Mouse (Mus musculus): ENCODE data around the gene Peli1. TPM values are rescaled to one million over a fixed set of nuclear protein-coding genes. Genes with fewer than 3 reads are reported as not detected.

Peli1 gene
- polyA plus RNA-seq, 1 experiment from 2014 or later = 11.7 TPM

GRCm38 (mm10) chr11:21115804-21116203 lies 24.7 kb downstream of the Peli1 start:
- no peak for ATAC-seq (ENCODE audit: insufficient read depth)
- no peak overlapping the region for H3K9ac ChIP-seq
- no peak overlapping the region for H3K4me2 ChIP-seq
- no peak overlapping the region for H3K4me3 ChIP-seq (replicated peaks)
- 0 out of 2 replicates have a peak, but pooled peaks cover 3% of the 10 kb centered on the region for H3K4me1 ChIP-seq (replicated peaks)
- H3K9me3 ChIP-seq (replicated peaks) = no peaks in the 10 kb centered on the region
- H3K27ac ChIP-seq (replicated peaks) = no peak overlapping the region
- H3K27me3 ChIP-seq = no peaks in the 10 kb centered on the region
- H3K36me3 ChIP-seq (replicated peaks) = no peaks in the 10 kb centered on the region

GRCm38 (mm10) chr11:21116623-21117295 lies 25.7 kb downstream of the Peli1 start:
- Histone ChIP-seq H3K27ac (replicated peaks) (no peak overlapping the region), H3K36me3 (replicated peaks) (no peaks in the 10 kb centered on the region), H3K4me1 (replicated peaks) (peaks cover 7% of the 10 kb centered on the region; the same call in 1 of the 2 replicates), H3K27me3 (no peaks in the 10 kb centered on the region), H3K4me3 (replicated peaks) (no peak overlapping the region), H3K9me3 (replicated peaks) (no peaks in the 10 kb centered on the region), H3K4me2 (no peak overlapping the region), H3K9ac (no peak overlapping the region)
- no peak for ATAC-seq (ENCODE audit: insufficient read depth)
- 73% methylated on average over 3 of the region's 3 CpGs for WGBS (ENCODE audit: insufficient replicate concordance)

- Histone ChIP-seq H3K4me2 (no peak overlapping the region), H3K4me3 (replicated peaks) (no peak overlapping the region), H3K4me1 (replicated peaks) (peaks cover 15% of the 10 kb centered on the region; the same call in 1 of the 2 replicates), H3K9ac (no peak overlapping the region), H3K9me3 (replicated peaks) (no peaks in the 10 kb centered on the region), H3K27me3 (no peaks in the 10 kb centered on the region), H3K36me3 (replicated peaks) (no peaks in the 10 kb centered on the region), H3K27ac (replicated peaks) (no peak overlapping the region)
- WGBS (ENCODE audit: insufficient replicate concordance) = 50% methylated on average over 2 of the region's 2 CpGs
- no peak for ATAC-seq (ENCODE audit: insufficient read depth)
These were observed 30.6 kb downstream of the Peli1 start for GRCm38 (mm10) chr11:21121737-21122136.

GRCm38 (mm10) chr11:21122399-21122798 lies 31.3 kb downstream of the Peli1 start:
- no peak for ATAC-seq (ENCODE audit: insufficient read depth)
- no peak overlapping the region for H3K9ac ChIP-seq
- 21% methylated on average over 2 of the region's 2 CpGs for WGBS (ENCODE audit: insufficient replicate concordance)
- H3K4me2 ChIP-seq = no peak overlapping the region
- no peaks in the 10 kb centered on the region for H3K27me3 ChIP-seq
- H3K9me3 ChIP-seq (replicated peaks) = no peaks in the 10 kb centered on the region
- H3K36me3 ChIP-seq (replicated peaks) = no peaks in the 10 kb centered on the region
- peaks cover 15% of the 10 kb centered on the region; the same call in 1 of the 2 replicates for H3K4me1 ChIP-seq (replicated peaks)
- H3K27ac ChIP-seq (replicated peaks) = no peak overlapping the region
- H3K4me3 ChIP-seq (replicated peaks) = no peak overlapping the region

GRCm38 (mm10) chr11:21131692-21132091 lies 40.6 kb downstream of the Peli1 start:
- Histone ChIP-seq H3K9ac (no peak overlapping the region), H3K4me2 (no peak overlapping the region), H3K4me1 (replicated peaks) (peaks cover 24% of the 10 kb centered on the region), H3K36me3 (replicated peaks) (peaks cover 9% of the 10 kb centered on the region; the same call in 1 of the 2 replicates), H3K4me3 (replicated peaks) (no peak overlapping the region), H3K27me3 (no peaks in the 10 kb centered on the region), H3K27ac (replicated peaks) (no peak overlapping the region), H3K9me3 (replicated peaks) (no peaks in the 10 kb centered on the region)
- 55% methylated on average over 2 of the region's 2 CpGs for WGBS (ENCODE audit: insufficient replicate concordance)
- no peak for ATAC-seq (ENCODE audit: insufficient read depth)

GRCm38 (mm10) chr11:21134875-21135451 lies 43.9 kb downstream of the Peli1 start:
- Histone ChIP-seq H3K27ac (replicated peaks) (no peak overlapping the region), H3K4me3 (replicated peaks) (no peak overlapping the region), H3K9ac (no peak overlapping the region), H3K4me1 (replicated peaks) (peaks cover 19% of the 10 kb centered on the region), H3K9me3 (replicated peaks) (no peaks in the 10 kb centered on the region), H3K27me3 (no peaks in the 10 kb centered on the region), H3K4me2 (no peak overlapping the region; the same call in 1 of the 2 replicates), H3K36me3 (replicated peaks) (peaks cover 23% of the 10 kb centered on the region; the same call in 1 of the 2 replicates)
- ATAC-seq (ENCODE audit: insufficient read depth) = peak; percentile 62
- 38% methylated on average over 2 of the region's 2 CpGs for WGBS (ENCODE audit: insufficient replicate concordance)

- no peak for ATAC-seq (ENCODE audit: insufficient read depth)
- WGBS (ENCODE audit: insufficient replicate concordance) = 94% methylated on average over 1 of the region's 1 CpGs
- H3K36me3 ChIP-seq (replicated peaks) = peaks cover 36% of the 10 kb centered on the region
- H3K4me1 ChIP-seq (replicated peaks) = peaks cover 7% of the 10 kb centered on the region
- H3K4me2 ChIP-seq = no peak overlapping the region
- H3K4me3 ChIP-seq (replicated peaks) = no peak overlapping the region
- no peaks in the 10 kb centered on the region for H3K27me3 ChIP-seq
- no peaks in the 10 kb centered on the region for H3K9me3 ChIP-seq (replicated peaks)
- no peak overlapping the region for H3K27ac ChIP-seq (replicated peaks)
- H3K9ac ChIP-seq = no peak overlapping the region
These were observed 48.4 kb downstream of the Peli1 start for GRCm38 (mm10) chr11:21139453-21139852.

- Histone ChIP-seq H3K9me3 (replicated peaks) (no peaks in the 10 kb centered on the region), H3K4me3 (replicated peaks) (no peak overlapping the region), H3K4me1 (replicated peaks) (no peaks in the 10 kb centered on the region), H3K36me3 (replicated peaks) (peaks cover 36% of the 10 kb centered on the region), H3K27me3 (no peaks in the 10 kb centered on the region), H3K9ac (no peak overlapping the region), H3K27ac (replicated peaks) (no peak overlapping the region), H3K4me2 (no peak overlapping the region)
- WGBS (ENCODE audit: insufficient replicate concordance) = 83% methylated on average over 7 of the region's 7 CpGs
- no peak for ATAC-seq (ENCODE audit: insufficient read depth)
These were observed 50.2 kb downstream of the Peli1 start for GRCm38 (mm10) chr11:21141242-21141641.

- H3K27me3 ChIP-seq = no peaks in the 10 kb centered on the region
- no peaks in the 10 kb centered on the region for H3K4me1 ChIP-seq (replicated peaks)
- peaks cover 40% of the 10 kb centered on the region for H3K36me3 ChIP-seq (replicated peaks)
- 82% methylated on average over 4 of the region's 4 CpGs for WGBS (ENCODE audit: insufficient replicate concordance)
- ATAC-seq (ENCODE audit: insufficient read depth) = no peak
- H3K27ac ChIP-seq (replicated peaks) = no peak overlapping the region
- no peak overlapping the region for H3K4me2 ChIP-seq
- no peaks in the 10 kb centered on the region for H3K9me3 ChIP-seq (replicated peaks)
- H3K9ac ChIP-seq = no peak overlapping the region
- H3K4me3 ChIP-seq (replicated peaks) = no peak overlapping the region
These were observed 50.7 kb downstream of the Peli1 start for GRCm38 (mm10) chr11:21141755-21142154.

GRCm38 (mm10) chr11:21149476-21149875 lies 58.4 kb downstream of the Peli1 start:
- Histone ChIP-seq H3K9ac (no peak overlapping the region), H3K4me1 (replicated peaks) (no peaks in the 10 kb centered on the region), H3K9me3 (replicated peaks) (no peaks in the 10 kb centered on the region), H3K4me2 (no peak overlapping the region), H3K27ac (replicated peaks) (no peak overlapping the region), H3K27me3 (no peaks in the 10 kb centered on the region), H3K4me3 (replicated peaks) (no peak overlapping the region), H3K36me3 (replicated peaks) (peaks cover 32% of the 10 kb centered on the region)
- ATAC-seq (ENCODE audit: insufficient read depth) = no peak
- WGBS (ENCODE audit: insufficient replicate concordance) = 76% methylated on average over 4 of the region's 4 CpGs

GRCm38 (mm10) chr11:21150316-21150715 lies 59.2 kb downstream of the Peli1 start:
- no peak for ATAC-seq (ENCODE audit: insufficient read depth)
- peaks cover 32% of the 10 kb centered on the region for H3K36me3 ChIP-seq (replicated peaks)
- WGBS (ENCODE audit: insufficient replicate concordance) = 82% methylated on average over 5 of the region's 5 CpGs

More at GRCm38 (mm10) chr11:21150316-21150715, 59.2 kb downstream of the Peli1 start:
- no peak overlapping the region for H3K27ac ChIP-seq (replicated peaks)
- H3K9ac ChIP-seq = no peak overlapping the region
- H3K4me3 ChIP-seq (replicated peaks) = no peak overlapping the region
- H3K4me2 ChIP-seq = no peak overlapping the region
- H3K9me3 ChIP-seq (replicated peaks) = no peaks in the 10 kb centered on the region
- no peaks in the 10 kb centered on the region for H3K27me3 ChIP-seq
- H3K4me1 ChIP-seq (replicated peaks) = no peaks in the 10 kb centered on the region
